Mouse (Mus musculus) thymus, adult 18-20 months (tissue): ENCODE data around the gene Nol3.
"Not testable (repeated sequence)": the region's sequence is repeated elsewhere in the genome, so short reads cannot be mapped to it uniquely, and the experiment has no call there.

ENCODE experiments used
- DNase-seq, 2 experiments: peaks; one replicate each; pipeline ENCODE4 v3.0.0; 2022; ENCODE audit warnings: mixed read lengths in 2 of 2

Gene Nol3

GRCm38 (mm10) chr8:105275840-105276239 is at the start of gene Nol3:
Gene Nol3, plus strand, starts transcription at chr8:105276140.
- DNase-seq, result no peak

DNA sequence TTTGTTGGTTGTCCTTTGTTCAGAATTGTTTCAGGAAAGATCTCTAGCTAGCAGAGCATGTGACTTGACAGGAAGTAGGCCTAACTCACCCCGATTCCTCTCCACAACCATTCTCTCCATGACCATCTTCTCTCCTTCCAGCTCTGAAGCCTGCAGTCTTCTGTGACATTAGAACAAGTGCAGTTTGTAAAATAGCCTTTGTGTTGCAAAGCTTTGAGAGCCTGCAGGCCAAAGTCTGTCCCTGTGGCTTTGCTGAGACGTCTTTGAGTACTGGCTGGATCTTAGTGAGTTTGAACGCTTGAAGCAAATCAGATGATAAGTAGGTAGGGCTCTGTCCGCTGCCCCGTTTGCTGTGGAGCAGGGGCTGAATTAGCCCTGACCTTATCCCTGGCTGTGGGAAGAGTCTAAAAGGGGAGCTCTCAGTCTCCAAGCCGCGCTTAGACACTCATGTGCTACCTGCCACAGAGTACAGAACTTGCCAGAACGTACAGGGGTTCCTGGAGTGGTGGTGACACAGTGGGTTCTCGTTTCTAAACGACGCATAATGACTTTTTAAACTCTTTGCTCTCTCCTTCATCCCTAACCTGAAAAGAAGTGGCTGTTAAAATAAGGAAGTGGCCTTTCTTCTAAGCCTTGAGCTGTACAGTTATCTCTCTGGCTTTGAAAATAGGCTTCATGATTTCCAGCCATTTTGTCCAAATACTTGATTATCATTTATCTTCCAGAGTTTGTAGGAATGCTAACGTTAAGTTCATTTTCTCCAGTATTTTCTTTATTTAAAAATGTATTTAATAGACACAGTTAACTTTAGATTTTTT is 44.2 kb upstream of the Nol3 start:
- DNase-seq, result no peak

DNA sequence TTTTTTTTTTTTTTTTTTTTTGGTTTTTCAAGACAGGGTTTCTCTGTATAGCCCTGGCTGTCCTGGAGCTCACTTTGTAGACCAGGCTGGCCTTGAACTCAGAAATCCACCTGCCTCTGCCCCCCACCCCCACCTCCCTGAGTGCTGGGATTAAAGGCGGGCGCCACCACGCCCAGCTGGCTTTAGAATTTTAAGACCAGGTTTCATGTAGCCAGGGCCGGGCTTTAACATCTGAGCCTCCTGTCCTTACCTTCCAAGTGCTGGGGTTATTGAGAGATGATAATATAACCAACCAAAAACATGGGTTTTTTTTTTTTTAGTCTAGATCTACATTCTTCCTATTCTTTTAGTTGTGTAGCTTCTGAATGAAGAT is 43.6 kb upstream of the Nol3 start:
- not testable (repeated sequence) for DNase-seq

- DNase-seq, result no peak
Measured at GRCm38 (mm10) chr8:105233126-105233935, 42.6 kb upstream of the Nol3 start.

DNA sequence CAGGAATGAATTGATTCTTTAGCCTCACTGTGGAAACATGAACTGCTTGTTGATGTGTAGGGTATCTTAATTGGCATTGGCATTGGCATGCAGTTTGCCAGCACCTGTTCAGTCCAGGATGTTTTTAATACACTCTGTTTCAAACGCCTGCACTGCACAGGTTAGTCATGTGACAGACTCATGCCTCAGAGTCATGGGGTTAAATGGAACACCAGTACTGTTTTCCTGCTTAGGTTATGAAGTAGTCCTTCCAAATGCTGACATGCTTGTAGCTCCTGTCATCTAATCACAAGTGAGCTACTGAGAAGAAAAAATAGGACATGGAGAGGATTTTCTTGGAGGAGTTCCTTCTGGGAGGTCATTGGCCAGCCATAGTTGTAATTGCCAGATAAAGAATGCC is 40.7 kb upstream of the Nol3 start:
- no peak for DNase-seq

DNA sequence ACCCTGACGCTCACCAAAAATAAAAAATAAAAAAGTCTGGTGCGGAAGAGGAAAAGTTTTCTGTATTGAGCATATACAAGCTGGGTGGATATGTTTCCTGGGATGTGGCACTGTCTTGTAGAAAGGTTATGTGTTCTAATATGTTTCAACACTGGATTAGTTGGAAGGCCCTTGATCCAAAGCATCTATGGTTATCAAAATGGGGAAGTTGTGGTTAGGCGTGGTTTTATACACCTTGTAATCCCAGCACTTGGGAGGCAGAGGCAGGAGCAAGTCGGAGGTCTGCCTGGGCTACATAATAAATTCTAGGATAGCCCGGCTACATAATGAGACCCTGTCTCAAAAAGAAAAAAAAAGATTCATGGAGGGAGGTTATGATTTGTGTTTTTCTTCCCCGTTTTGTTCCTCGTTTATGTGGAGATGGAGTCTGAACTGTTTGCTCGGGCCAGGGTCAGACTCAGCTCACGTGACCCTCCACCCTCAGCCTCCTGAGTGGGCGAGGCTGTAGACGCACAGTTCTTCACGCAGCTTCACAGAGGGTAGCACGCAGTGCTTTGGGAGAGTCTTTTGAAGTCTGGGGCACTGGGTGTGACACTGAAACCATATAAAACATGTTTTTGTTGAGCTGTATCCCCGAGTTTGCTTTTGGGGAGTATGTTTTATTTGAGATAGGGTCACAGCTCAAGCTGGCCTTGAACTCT is 38.3 kb upstream of the Nol3 start:
- DNase-seq, result no peak

DNA sequence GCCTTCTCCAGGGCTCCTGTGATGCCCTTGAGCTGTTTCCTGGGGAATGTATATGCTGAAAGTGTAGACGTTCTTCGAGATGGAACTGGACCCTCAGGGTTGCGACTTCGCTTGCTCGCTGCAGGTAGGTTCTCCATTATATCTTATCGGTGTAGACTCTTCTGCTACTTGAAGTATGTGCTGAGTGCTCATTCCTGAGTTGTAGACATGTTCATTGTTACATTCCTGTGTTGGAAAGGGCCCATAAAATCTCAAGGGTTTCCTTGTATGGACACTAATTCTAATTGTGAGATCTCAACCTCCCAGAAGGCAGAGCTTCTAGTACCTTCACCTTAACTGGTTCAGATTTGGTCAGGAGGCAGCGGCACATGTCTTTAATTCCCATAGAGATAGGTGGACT is 34.9 kb upstream of the Nol3 start:
- DNase-seq, result no peak

- no peak for DNase-seq
Measured at GRCm38 (mm10) chr8:105251954-105252353, 24.0 kb upstream of the Nol3 start.

DNA sequence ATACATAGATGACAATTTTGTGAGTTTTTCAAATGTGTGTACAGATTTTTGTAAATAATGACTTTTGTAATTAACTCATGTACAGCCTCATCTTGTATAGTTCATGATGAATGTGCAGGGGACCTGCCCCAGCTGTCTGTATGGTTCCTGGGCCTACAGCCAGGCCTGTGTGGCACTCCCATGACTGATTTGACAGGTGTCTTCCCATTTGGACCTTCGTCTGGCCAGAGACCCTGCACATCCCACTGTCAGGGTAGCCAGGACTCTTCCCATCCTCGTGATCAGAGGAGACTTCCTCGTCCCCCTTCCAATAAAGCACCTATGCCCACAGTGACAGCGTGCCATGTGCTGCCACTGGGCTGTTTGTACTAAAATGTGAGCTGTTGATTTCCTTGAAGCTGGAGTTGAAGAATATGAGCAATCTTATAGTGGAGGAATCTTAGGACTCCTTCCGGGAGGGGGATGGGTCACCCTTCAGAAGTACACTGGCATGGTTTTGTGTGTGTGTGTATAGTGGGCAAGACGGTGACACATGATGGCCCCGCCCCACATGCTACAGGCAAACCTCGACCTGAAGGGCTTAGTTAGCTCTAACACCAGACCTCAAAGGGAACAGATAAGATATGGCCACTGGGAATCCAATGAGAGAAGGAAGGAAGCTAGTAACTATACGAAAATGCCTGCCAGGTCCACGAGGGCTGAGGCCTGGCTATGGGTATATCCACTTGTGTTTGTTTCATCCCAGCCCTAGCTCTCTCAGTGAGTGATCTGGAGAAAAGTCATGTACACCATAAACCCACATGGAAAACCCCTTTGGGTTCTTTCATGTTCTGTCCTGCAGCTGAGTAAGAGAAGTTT is 23.0 kb upstream of the Nol3 start:
- DNase-seq, result peak in 1 of 2 experiments; percentile 12

GRCm38 (mm10) chr8:105253766-105254151 is 22.2 kb upstream of the Nol3 start:
- no peak for DNase-seq

DNA sequence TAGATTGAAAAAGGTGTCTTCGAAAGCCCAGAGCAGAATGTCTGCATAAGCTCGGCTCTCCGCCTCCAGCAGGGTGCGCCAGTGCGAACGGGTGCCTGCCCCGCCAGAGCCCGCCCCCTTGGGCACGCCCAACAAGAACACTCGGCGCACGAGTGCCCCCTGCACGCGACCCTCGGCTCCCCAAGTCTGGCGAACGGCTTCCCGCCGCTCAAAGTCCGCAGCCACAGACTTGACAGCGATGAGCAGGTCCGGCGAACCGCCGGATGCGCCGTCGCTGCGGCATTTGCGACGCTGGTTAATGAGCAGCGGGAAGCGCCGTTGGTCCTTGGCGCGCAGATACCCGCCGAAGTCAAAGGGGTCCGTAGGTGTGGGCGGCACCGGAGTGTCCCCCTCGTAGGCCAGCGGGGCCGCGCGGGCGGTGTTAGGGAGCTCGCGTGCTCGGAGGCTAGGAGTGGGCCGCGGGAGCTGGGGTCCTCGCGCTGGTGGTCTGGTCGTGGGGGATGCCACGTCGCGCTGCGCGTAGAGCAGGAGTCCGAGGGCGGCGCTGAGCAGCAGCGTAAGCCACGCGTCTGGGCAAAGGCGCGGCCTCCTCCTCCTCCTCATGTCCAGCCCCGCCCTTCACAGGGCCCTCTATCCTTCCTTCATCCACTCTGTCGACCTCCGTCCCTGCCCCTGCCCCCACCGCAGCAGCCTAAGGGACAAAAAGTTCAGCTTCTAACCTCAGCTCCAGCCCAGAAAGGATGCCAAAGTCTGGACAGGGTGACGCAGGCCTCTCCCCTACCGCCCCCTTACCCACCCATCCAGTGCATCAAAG is 21.6 kb upstream of the Nol3 start:
- peak; percentile 85 to 88 for DNase-seq

GRCm38 (mm10) chr8:105254966-105255350 is 21.0 kb upstream of the Nol3 start, which contains the start of gene B3gnt9:
Gene B3gnt9, minus strand, starts transcription at chr8:105255153.
- DNase-seq, result peak; percentile 69 to 73

DNA sequence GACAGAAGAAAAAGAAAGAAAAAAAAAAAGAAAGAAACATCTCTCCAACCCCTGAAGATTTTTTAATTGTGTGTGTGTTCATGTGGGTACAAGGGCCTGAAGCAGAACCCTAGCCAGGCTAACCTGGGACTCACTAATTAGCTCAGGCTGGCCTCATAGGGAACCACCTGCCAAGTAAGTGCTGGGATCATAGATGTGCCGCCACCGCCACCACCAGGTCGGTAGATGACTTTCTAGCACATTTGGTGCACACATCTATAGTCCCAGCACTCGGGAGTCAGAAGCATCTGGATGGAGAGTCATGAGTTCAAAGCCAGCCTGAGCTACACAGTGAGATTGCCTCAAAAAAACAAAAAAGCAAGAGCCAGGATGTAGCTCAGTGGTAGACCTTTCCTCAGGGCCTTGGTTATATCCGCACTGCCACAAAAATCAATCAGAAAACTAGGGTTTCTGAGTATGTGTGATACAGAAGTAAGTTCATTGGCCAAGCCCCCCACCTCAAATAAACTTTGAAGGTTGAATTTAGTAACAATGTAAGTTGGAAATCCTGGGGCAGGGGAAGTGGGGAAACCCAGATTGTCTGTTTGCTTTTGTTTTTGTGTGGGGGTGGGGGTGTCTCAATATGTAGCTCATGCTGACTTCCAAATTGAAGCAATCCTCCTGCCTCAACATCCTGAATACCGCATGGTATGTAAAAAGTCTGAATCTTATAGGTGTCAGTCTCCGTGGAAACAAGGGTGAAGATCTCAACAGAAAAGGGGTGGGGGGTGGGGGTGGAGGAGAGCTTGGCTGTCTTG is 18.4 kb upstream of the Nol3 start:
- DNase-seq, result no peak

DNA sequence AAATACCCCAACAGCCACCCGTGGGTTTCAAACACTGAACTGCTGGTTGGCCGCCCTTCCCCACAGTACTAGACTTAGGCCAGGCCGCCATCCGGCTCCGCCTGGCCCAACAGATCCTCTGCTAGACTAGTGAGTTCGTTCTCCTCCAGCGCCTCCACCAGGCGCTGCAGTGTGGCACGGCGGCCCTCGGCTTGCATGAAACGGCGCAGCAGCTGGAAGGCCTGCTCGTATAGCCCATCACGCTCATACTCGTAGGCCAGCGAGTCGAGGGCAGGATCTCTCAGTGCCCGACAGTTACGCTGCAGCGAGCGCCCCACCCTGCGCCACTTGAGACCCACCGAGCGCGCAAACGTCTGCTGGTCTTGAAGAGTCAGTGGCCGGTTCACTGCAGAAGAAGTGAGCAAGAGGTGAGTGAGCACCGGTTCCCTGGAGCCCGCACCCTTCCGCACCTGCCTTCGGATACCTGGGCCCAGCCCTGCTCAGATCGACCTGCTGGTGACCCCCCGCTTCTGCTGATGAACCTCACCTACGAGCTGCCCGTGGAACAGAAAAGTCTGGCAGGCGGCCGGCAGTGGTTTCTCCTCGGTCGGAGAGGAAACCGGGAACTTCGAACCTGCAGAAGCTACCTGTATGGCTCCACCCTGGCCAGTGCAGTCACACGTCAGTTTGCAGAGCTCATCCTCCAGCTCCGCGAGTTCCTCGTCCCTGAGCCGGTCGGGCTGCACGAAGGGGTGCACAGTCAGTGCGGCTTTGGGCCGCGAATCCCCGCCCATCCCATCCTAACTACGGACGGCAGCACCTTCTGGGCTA is 16.8 kb upstream of the Nol3 start:
- no peak for DNase-seq

DNA sequence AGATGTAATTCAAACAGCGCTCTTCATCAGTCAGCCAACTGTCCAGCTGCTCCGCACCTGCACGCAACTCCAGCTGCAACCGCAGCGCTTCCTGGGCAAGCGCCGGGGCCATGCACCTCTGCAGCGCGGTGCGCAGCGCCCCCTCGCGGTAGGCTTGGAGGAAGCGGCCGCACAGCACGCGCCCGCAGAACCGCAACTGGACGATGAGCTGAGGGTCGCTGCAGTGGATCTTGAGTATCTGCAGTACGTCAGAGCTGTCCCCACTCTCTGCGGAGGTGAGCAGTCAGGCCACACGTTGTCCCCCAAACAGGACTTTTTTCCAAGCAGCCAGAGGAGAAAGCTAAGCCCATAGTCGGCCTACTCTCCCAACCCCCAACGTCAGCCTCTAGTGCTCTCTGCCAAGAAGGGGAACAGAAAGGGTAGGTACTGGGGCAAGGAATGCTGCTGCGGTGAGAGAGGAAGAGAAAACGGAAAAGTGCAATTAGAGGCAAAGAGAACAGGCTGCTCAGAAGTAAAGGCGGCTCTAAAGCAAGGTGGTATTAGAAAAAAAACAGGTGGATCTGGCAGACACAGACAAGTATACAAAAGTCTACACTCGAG is 16.1 kb upstream of the Nol3 start:
- DNase-seq, result peak; percentile 52 to 58

GRCm38 (mm10) chr8:105260371-105261099 is 15.4 kb upstream of the Nol3 start:
- no peak for DNase-seq

GRCm38 (mm10) chr8:105261326-105261980 is 14.5 kb upstream of the Nol3 start:
- DNase-seq, result no peak
